Mouse (Mus musculus): Measurements from ENCODE around the gene 1700001O22Rik.
A peak's percentile ranks its signal among the peaks of the same experiment; 100 is the strongest.

1700001O22Rik gene

GRCm38 (mm10) chr2:30803604-30804003 lies at the start of gene 1700001O22Rik:
Gene 1700001O22Rik, minus strand, starts transcription at chr2:30803661.
- DNase-seq (ENCODE audit: low spot score in 2 of 2) = no peak

- no peak for DNase-seq (ENCODE audit: low spot score in 2 of 2)
These were observed 49.4 kb upstream of the 1700001O22Rik start for GRCm38 (mm10) chr2:30852771-30853313.

- no peak for DNase-seq (ENCODE audit: low spot score in 2 of 2)
These were observed 47.1 kb upstream of the 1700001O22Rik start for GRCm38 (mm10) chr2:30850581-30850980.

GRCm38 (mm10) chr2:30848184-30848583 lies 44.7 kb upstream of the 1700001O22Rik start:
- no peak for DNase-seq (ENCODE audit: low spot score in 2 of 2)

- DNase-seq (ENCODE audit: low spot score in 2 of 2) = no peak
These were observed 43.3 kb upstream of the 1700001O22Rik start for GRCm38 (mm10) chr2:30846723-30847122.

- DNase-seq (ENCODE audit: low spot score in 2 of 2) = no peak
These were observed 42.8 kb upstream of the 1700001O22Rik start for GRCm38 (mm10) chr2:30846236-30846635.

GRCm38 (mm10) chr2:30845152-30846070 lies 42.0 kb upstream of the 1700001O22Rik start:
- no peak for DNase-seq (ENCODE audit: low spot score in 2 of 2)

- DNase-seq (ENCODE audit: low spot score in 2 of 2) = no peak
These were observed 39.2 kb upstream of the 1700001O22Rik start for GRCm38 (mm10) chr2:30842615-30843014.

GRCm38 (mm10) chr2:30836238-30836990 lies 33.0 kb upstream of the 1700001O22Rik start:
- DNase-seq (ENCODE audit: low spot score in 2 of 2) = no peak

- DNase-seq (ENCODE audit: low spot score in 2 of 2) = no peak
These were observed 31.0 kb upstream of the 1700001O22Rik start, which contains the start of gene Prrx2 for GRCm38 (mm10) chr2:30834373-30835022. Gene Prrx2, plus strand, starts transcription at chr2:30834972.

GRCm38 (mm10) chr2:30833644-30834043 lies 30.2 kb upstream of the 1700001O22Rik start:
- DNase-seq (ENCODE audit: low spot score in 2 of 2) = no peak

- no peak for DNase-seq (ENCODE audit: low spot score in 2 of 2)
These were observed 26.9 kb upstream of the 1700001O22Rik start, which contains the start of gene Asb6 for GRCm38 (mm10) chr2:30830283-30830795. Gene Asb6, minus strand, starts transcription at chr2:30830333.

- no peak for DNase-seq (ENCODE audit: low spot score in 2 of 2)
These were observed 25.9 kb upstream of the 1700001O22Rik start for GRCm38 (mm10) chr2:30829315-30829714.

GRCm38 (mm10) chr2:30827749-30828475 lies 24.5 kb upstream of the 1700001O22Rik start:
- peak; percentile 92 to 97 for DNase-seq (ENCODE audit: low spot score in 2 of 2)

- no peak for DNase-seq (ENCODE audit: low spot score in 2 of 2)
These were observed 23.6 kb upstream of the 1700001O22Rik start for GRCm38 (mm10) chr2:30826825-30827748.

- DNase-seq (ENCODE audit: low spot score in 2 of 2) = peak; percentile 69 to 79
These were observed 20.1 kb upstream of the 1700001O22Rik start for GRCm38 (mm10) chr2:30823385-30824153.

- no peak for DNase-seq (ENCODE audit: low spot score in 2 of 2)
These were observed 19.0 kb upstream of the 1700001O22Rik start for GRCm38 (mm10) chr2:30822460-30822859.

- no peak for DNase-seq (ENCODE audit: low spot score in 2 of 2)
These were observed 17.6 kb upstream of the 1700001O22Rik start for GRCm38 (mm10) chr2:30821073-30821472.

- no peak for DNase-seq (ENCODE audit: low spot score in 2 of 2)
These were observed 16.4 kb upstream of the 1700001O22Rik start for GRCm38 (mm10) chr2:30819873-30820272.
